Mouse (Mus musculus): Measurements from ENCODE around the gene Aqr.

Gene Aqr

DNA sequence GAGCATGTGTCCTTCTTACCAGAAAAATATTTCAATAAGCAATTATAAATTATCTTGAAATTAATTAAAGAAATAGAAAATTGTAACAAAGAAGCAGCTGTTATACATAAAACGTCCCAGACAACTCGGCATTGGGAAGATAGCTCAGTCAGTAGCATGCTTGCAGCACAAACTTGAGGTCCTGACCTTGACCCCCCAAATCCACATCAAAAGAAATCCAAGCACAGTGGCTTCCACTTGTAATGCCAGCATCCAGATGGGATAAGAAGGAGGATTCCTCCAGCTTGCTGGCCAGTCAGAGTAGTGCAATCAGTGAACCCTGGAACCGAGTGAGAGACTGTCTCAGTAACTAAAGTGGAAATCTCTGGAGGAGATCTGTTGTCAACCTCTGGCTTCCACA is 120.6 kb downstream of the Aqr start:
- no peak for DNase-seq (ENCODE audit: low spot score in 2 of 2)

DNA sequence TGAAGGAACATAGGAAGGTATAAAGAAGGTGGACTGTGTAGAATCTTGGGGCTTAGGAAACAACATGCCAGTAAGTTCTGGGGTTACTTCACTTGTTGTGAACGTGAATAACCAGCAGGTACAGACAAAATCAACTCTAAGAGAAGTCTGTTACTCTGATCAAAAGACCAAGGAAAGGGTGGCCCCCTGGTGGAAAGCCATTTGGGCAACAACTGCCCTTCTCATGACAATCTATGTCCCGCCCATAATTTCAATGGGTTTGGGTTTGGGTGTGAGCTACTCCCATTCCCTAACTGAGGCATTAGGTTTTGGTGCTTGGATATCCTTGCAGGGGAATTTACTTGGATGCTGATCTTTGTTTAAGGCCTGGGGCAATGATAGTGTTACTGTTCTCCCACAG is 122.8 kb downstream of the Aqr start:
- no peak for DNase-seq (ENCODE audit: low spot score in 2 of 2)

DNA sequence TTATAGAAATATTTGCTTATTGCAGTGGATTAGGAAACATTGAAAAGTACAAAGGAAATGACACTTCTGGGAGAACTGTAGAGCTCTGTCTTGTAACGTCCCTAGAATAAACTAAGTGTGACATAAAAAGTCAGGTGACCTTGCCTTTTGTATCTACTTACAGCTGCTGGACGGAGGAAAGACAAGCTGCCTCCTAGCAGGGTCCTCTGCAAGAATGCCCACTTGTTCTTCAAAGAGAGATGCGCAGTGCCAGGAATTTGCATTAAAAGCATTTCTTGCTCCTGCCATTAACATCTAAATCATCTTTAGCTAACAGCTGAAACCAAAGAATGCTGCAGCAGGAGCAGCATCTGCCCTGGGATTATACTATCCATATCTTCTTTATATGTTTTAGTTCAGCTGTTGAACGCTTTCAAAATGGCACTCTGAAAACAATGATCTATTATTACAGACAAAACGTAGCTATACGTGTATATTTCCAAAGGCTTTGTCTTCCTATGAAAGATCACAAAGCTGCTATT is 126.7 kb downstream of the Aqr start:
- DNase-seq (ENCODE audit: low spot score in 2 of 2) = no peak

DNA sequence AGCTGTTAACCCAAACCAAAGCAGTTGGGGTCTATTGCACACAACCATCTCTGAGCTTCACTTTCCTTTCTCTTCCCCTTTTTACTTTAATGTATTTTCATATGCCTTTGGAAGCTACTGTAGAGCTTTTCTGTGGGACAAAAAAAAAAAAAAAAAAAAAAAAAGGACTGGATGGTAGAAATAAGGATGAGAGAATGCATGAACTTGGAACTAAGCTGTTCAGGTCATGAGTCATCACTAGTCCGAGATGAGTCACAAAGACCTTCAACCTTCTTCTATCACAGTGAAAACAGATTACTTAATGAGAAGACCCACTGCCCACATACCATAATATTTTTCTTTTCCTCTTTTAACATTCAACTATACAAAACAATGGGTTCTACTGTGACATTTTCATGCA is 127.2 kb downstream of the Aqr start:
- no peak for DNase-seq (ENCODE audit: low spot score in 2 of 2)

DNA sequence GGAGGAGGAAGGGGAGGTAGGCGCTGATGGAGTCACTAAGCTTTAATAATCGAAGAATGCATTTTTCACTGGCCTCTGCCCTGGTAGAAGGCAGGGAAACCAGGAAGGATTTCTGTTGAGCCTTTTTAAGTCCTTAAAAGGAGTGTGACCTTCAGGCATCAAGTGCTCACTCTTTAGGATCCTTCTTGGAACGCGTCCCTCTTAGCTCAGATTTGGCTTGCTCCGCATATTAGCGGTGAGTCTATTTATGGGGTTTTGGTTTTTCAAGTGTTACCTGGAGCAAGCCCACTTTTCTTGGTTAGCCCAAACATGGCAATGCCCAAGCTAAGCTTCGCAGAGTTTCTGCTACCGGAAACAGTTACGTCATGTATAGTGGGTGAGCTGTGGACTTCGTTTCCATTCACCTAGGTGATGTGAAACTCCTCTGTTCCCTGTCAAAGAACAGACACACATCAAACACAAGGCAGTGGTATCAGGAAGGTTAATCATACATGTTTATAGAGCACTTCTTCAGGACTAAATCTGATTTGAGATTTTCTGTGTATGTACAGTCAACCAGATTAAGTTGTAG is 128.5 kb downstream of the Aqr start:
- DNase-seq (ENCODE audit: low spot score in 2 of 2) = no peak

DNA sequence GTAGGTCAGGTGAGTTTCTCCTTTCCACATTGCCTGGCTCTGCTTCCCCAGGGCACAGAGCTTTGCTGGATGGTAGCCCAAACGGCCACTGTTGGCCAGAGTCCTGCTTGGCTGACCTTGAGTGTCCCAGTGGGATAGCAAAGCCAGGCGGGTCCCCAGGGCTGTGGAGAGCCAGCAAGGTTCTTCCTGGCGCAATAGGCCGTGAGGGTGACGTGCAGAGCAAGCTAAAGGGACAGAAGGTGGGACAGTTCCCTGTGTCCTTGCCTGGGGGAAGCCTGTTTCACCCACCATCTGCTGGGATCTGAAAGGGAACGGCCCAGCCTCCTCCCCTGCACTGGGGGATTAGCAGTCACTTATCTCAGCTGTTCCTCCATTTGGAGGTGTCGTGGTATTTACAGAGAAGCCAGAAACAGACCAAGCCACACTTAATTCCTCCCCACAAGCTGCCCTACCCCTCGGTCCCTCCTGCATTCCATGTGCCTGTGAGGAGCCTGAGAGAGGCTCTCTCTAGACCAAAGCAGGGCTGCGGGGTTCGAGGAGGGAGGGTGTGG is 129.4 kb downstream of the Aqr start:
- DNase-seq (ENCODE audit: low spot score in 2 of 2) = peak in 1 of 2 experiments; percentile 54

DNA sequence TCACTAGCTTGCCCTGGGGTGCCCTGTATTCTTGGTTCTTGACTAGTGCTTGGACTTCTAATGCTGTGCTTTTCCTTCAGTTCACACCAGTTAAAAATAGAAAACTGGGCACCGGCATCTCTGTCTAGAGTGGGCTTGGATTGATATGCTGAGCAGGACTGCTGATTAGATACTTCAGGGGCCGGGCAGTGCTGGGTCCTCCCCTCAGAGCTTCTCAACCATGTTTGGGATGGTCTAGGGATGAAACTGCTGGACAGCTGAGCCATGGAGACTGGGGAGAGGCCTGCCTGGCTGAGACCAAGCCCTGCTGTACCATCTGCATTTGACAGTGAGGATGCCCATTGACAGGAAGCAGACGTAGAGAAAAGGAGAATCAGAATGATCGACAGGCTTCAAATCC is 132.7 kb downstream of the Aqr start:
- DNase-seq (ENCODE audit: low spot score in 2 of 2) = no peak

DNA sequence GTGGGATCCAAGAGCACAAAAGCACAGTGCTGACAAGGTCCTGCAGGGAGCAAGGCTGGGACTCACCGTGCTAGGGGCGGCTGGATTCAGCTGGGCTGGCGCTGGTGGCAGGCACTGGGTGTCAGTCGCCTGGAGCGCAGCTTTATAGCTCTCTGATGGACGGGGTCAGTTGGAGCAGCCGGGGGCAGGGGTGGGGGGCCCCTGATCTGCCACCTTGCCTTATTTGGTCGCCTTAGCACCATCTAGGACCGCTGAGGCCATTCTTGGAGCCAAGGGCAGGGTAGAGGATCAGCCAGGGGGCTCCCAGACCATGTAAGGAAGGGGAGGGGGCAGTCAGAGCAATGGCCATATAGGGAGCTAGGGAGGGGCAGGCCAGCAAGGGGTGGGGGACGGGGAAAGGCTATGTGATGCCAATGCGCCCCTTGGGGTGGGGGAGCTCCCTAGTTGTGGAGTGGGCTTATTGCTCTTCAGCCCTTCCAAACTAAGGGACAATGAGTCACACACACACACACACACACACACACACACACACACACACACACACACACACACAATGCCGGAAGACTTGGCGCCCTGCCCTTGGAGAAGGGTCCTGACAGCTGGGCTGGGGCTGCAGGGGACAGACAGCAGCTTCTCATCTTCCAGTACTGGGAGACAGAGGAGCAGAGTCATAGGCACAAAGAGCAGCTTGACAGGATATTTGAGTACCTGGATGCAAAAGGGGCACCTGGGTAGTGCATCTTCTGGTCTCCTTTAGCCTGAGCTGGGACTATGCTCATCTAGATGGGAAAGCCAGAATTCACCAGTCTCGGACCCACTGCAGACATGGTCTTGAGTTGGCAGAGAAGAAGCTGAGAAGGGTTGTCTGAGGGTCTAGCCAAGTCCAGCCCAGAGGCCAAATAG is 133.9 kb downstream of the Aqr start, which contains the start of gene Actc1:
TSS of gene Actc1 (minus strand) at position 853 of the 903 bp plus-strand sequence.
- DNase-seq (ENCODE audit: low spot score in 2 of 2) = no peak

DNA sequence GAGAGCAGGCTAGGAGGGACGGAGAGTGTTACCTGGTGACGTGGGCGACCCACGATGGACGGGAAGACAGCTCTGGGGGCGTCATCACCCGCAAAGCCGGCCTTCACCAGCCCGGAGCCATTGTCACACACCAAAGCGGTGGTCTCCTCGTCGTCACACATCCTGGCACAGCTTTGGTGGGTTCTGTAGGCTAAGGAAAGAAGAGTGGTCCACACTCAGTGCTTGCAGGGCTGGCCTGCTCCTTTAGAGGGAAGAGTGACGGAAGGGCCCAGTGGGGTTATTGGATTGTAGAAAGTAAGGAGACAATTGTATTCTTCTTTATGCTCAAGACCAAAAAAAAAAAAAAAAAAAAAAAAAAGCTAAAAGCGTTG is 135.0 kb downstream of the Aqr start:
- no peak for DNase-seq (ENCODE audit: low spot score in 2 of 2)
